Mouse (Mus musculus) heart, postnatal 0 days (tissue): ENCODE results near the gene Supt4a.

Source experiments
- CTCF ChIP-seq: IDR thresholded peaks from 2 replicates; pipeline ENCODE4 v1.5.1; 2016; ENCODE audit warnings: antibody characterized with exemption, control low read depth, low read depth
- EP300 ChIP-seq: IDR thresholded peaks from 2 replicates; pipeline ENCODE4 v1.6.1; 2016; ENCODE audit warnings: antibody characterized with exemption, low read depth

- TF ChIP-seq EP300 (no peak), CTCF (no peak)
Observed at GRCm38 (mm10) chr11:87715999-87716398, 21.4 kb upstream of the Supt4a start.
